8 mouse cellular contexts compared by ENCODE assay signal in the genomic region with DNA sequence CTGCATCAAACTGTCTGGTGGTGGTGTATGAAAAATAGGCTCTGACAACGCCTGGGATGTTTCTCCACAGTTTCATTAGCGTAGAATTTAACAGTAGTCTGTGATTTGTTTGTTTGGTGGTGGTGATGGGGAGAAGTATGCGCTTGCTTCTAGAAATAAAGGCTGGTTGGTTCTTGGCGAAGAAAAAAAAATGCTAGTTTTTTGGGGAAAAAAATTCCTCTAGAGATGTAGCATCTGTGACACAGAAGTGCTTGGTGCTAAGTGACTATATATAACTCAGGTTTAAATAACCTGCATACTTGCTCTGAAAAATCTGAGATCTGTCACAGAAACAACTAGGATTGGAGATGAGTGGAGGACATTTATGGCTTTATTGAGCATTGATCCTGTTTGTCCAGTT. TPM values are rescaled to one million over a fixed set of nuclear protein-coding genes. Genes with fewer than 3 reads are reported as not detected.
DNase-seq lines count a peak whose midpoint lies in the region; ATAC-seq lines count a peak whose summit lies in the region.

No protein-coding gene starts in this region.

- peak overlapping the region; percentile 74; the same call in 1 of the 2 replicates for H3K9ac ChIP-seq in kidney, embryonic 15.5 days
- 0 out of 2 replicates have a peak overlapping the region, but pooled peaks have one; percentile 88 for H3K9ac ChIP-seq in embryonic facial prominence, embryonic 14.5 days (ENCODE audit: low read depth, low read length)
- H3K9ac ChIP-seq in intestine, embryonic 16.5 days (ENCODE audit: low read depth, low read length) = peak overlapping the region; percentile 46; the same call in 1 of the 2 replicates
- H3K9ac ChIP-seq in neural tube, embryonic 12.5 days = no peak overlapping the region

- no peak for DNase-seq in kidney, postnatal 25 days
- no peak for DNase-seq in embryonic facial prominence, embryonic 14.5 days (ENCODE audit: low spot score)
- DNase-seq in layer of hippocampus, postnatal 10 days (ENCODE audit: low spot score in 2 of 2) = no peak
- DNase-seq in thymus, postnatal 4 days = no peak
- DNase-seq in urinary bladder, postnatal 4 days (ENCODE audit: low spot score in 2 of 2) = no peak

- no peaks in the 10 kb centered on the region for H3K27me3 ChIP-seq in kidney, embryonic 15.5 days
- no peaks in the 10 kb centered on the region for H3K27me3 ChIP-seq in embryonic facial prominence, embryonic 14.5 days (replicated peaks; ENCODE audit: control insufficient read depth, insufficient read depth, low read length)
- H3K27me3 ChIP-seq in intestine, embryonic 16.5 days (replicated peaks; ENCODE audit: control insufficient read depth, insufficient read depth, low read length) = no peaks in the 10 kb centered on the region
- H3K27me3 ChIP-seq in neural tube, embryonic 12.5 days (replicated peaks) = 0 out of 2 replicates have a peak, but pooled peaks cover 3% of the 10 kb centered on the region

- no peak overlapping the region for H3K27ac ChIP-seq in kidney, embryonic 15.5 days
- H3K27ac ChIP-seq in embryonic facial prominence, embryonic 14.5 days (replicated peaks; ENCODE audit: low read depth, low read length) = no peak overlapping the region
- peak overlapping the region; percentile 65 for H3K27ac ChIP-seq in intestine, embryonic 16.5 days (ENCODE audit: low read length)
- no peak overlapping the region for H3K27ac ChIP-seq in neural tube, embryonic 12.5 days

- H3K36me3 ChIP-seq in kidney, embryonic 15.5 days = no peaks in the 10 kb centered on the region
- no peaks in the 10 kb centered on the region for H3K36me3 ChIP-seq in embryonic facial prominence, embryonic 14.5 days (ENCODE audit: control insufficient read depth, insufficient read depth, low read length)
- no peaks in the 10 kb centered on the region for H3K36me3 ChIP-seq in intestine, embryonic 16.5 days (ENCODE audit: control insufficient read depth, insufficient read depth, low read length)
- H3K36me3 ChIP-seq in neural tube, embryonic 12.5 days = no peaks in the 10 kb centered on the region

- H3K4me2 ChIP-seq in kidney, embryonic 15.5 days = peak overlapping the region; percentile 97
- peak overlapping the region; percentile 98 for H3K4me2 ChIP-seq in embryonic facial prominence, embryonic 14.5 days (ENCODE audit: low read depth, low read length)
- H3K4me2 ChIP-seq in intestine, embryonic 16.5 days (ENCODE audit: low read depth, low read length) = peak overlapping the region; percentile 82
- peak overlapping the region; percentile 100 for H3K4me2 ChIP-seq in neural tube, embryonic 12.5 days (replicated peaks)

- 25% methylated on average over 4 of the region's 4 CpGs for WGBS in kidney, embryonic 15.5 days
- WGBS in embryonic facial prominence, embryonic 14.5 days = 18% methylated on average over 4 of the region's 4 CpGs
- 19% methylated on average over 4 of the region's 4 CpGs for WGBS in intestine, embryonic 16.5 days
- whole genome bisulfite sequencing in neural tube, embryonic 12.5 days = 34% methylated on average over 4 of the region's 4 CpGs

- no peak for ATAC-seq in kidney, embryonic 15.5 days (replicated peaks; ENCODE audit: low FRiP score)
- no peak for ATAC-seq in embryonic facial prominence, embryonic 14.5 days (ENCODE audit: low read depth)
- no peak for ATAC-seq in intestine, embryonic 16.5 days
- ATAC-seq in neural tube, embryonic 12.5 days (ENCODE audit: low FRiP score, low read depth) = no peak

- H3K4me3 ChIP-seq in kidney, embryonic 15.5 days (replicated peaks) = peak overlapping the region; percentile 92
- peak overlapping the region; percentile 91 for H3K4me3 ChIP-seq in embryonic facial prominence, embryonic 14.5 days (ENCODE audit: low read depth, low read length)
- H3K4me3 ChIP-seq in intestine, embryonic 16.5 days (ENCODE audit: low read length) = peak overlapping the region; percentile 86
- peak overlapping the region; percentile 90; the same call in 1 of the 2 replicates for H3K4me3 ChIP-seq in neural tube, embryonic 12.5 days

- H3K4me1 ChIP-seq in kidney, embryonic 15.5 days = peaks cover 51% of the 10 kb centered on the region
- H3K4me1 ChIP-seq in embryonic facial prominence, embryonic 14.5 days (ENCODE audit: control insufficient read depth, insufficient read depth, low read length) = peaks cover 27% of the 10 kb centered on the region
- peaks cover 26% of the 10 kb centered on the region for H3K4me1 ChIP-seq in intestine, embryonic 16.5 days (ENCODE audit: control insufficient read depth, insufficient read depth, low read length)
- H3K4me1 ChIP-seq in neural tube, embryonic 12.5 days = peaks cover 25% of the 10 kb centered on the region

- no peaks in the 10 kb centered on the region for H3K9me3 ChIP-seq in kidney, embryonic 15.5 days (replicated peaks)
- H3K9me3 ChIP-seq in embryonic facial prominence, embryonic 14.5 days (ENCODE audit: control insufficient read depth, low read length) = no peaks in the 10 kb centered on the region
- no peaks in the 10 kb centered on the region for H3K9me3 ChIP-seq in intestine, embryonic 16.5 days (ENCODE audit: control insufficient read depth, low read length)
- no peaks in the 10 kb centered on the region for H3K9me3 ChIP-seq in neural tube, embryonic 12.5 days

RNA-seq across cellular contexts. Expression of a gene that starts 1.5 kb away (rescaled TPM):
- polyA plus RNA-seq in kidney, embryonic 15.5 days (2015; fragmentation: Nextera tagmentation; extraction: Ambion mirVana) = 38.0 and 38.1 TPM in 2 replicates
- polyA plus RNA-seq in embryonic facial prominence, embryonic 14.5 days (2014; fragmentation: Nextera tagmentation; extraction: Ambion mirVana) = 56.0 and 61.8 TPM in 2 replicates
- polyA plus RNA-seq in intestine, embryonic 16.5 days (2015; fragmentation: Nextera tagmentation; extraction: Ambion mirVana) = 17.2 and 22.0 TPM in 2 replicates
- 17.0 and 17.6 TPM in 2 replicates for polyA plus RNA-seq in neural tube, embryonic 12.5 days (2016; fragmentation: Nextera tagmentation; extraction: Ambion mirVana)
- 10 to 100 TPM; 60.7 to 71.0 TPM for total RNA-seq in layer of hippocampus, postnatal 10 days (2021)
